In genomic region chr9:98296383-98297201, GRCm38 (mm10) we compare ENCODE assay signal across 1 mouse cellular context.
TF ChIP-seq lines count a peak whose summit lies in the region.

No protein-coding gene starts in this region.

TF ChIP-seq in CH12.LX, 34 proteins besides CTCF, POLR2A, EP300 and RAD21 (continued from another document):
- TF ChIP-seq USF2 (conservative IDR thresholded peaks at IDR 0.05; ENCODE audit: low read depth, low read length) = peak; percentile 80
- peak; percentile 93 for TF ChIP-seq MAX (IDR thresholded peaks at IDR 0.05; ENCODE audit: low read length)
- peak; percentile 45; the same call in 1 of the 2 replicates for TF ChIP-seq CHD1 (IDR thresholded peaks at IDR 0.05; ENCODE audit: low read depth, low read length)
- TF ChIP-seq SMC3 (IDR thresholded peaks at IDR 0.05; ENCODE audit: low read depth, low read length) = no peak
- TF ChIP-seq NELFE (IDR thresholded peaks at IDR 0.05; ENCODE audit: low read depth, low read length) = peak; percentile 75
- peak; percentile 72 for TF ChIP-seq ELF1 (IDR thresholded peaks at IDR 0.05; ENCODE audit: low read depth, low read length)
- peak; percentile 79 for TF ChIP-seq SIN3A (IDR thresholded peaks at IDR 0.05; ENCODE audit: low read length)
- peak; percentile 55; the same call in 1 of the 2 replicates for TF ChIP-seq TCF12 (IDR thresholded peaks at IDR 0.05; ENCODE audit: low read depth, low read length)
- peak; percentile 90 for TF ChIP-seq USF1 (IDR thresholded peaks at IDR 0.05; ENCODE audit: low read depth, low read length)
- no peak for TF ChIP-seq GABPA (IDR thresholded peaks at IDR 0.05; ENCODE audit: insufficient replicate concordance, low read depth, low read length)
- TF ChIP-seq MYC (IDR thresholded peaks at IDR 0.05; ENCODE audit: low read depth, low read length) = peak; percentile 87
- peak; percentile 86 for TF ChIP-seq BHLHE40 (IDR thresholded peaks at IDR 0.05; ENCODE audit: low read depth, low read length)
